Mouse (Mus musculus) hindbrain, embryonic 14.5 days (tissue): ENCODE results near the gene Atp5g3. TPM values are rescaled to one million over a fixed set of nuclear protein-coding genes. Genes with fewer than 3 reads are reported as not detected.
"Not testable (repeated sequence)": the region's sequence is repeated elsewhere in the genome, so short reads cannot be mapped to it uniquely, and the experiment has no call there.

Source experiments
- ATAC-seq: fragments of 200-750 bp; cut with Nextera tagmentation; 2 replicates; pipeline ENCODE4 v1.8.0; 2017; ENCODE audit warnings: moderate number of reproducible peaks, mild to moderate bottlenecking, moderate TSS enrichment, moderate library complexity; ENCODE audit not compliant: low FRiP score
- DNase-seq: peaks from one replicate; pipeline ENCODE4 v3.0.0-alpha.2; 2015; ENCODE audit warnings: low spot score
- H3K27ac ChIP-seq: fragments of 300-500 bp; sonication (generic); 2 replicates; pipeline ENCODE4 v1.5.1; 2014; ENCODE audit warnings: mild to moderate bottlenecking, moderate library complexity
- H3K27me3 ChIP-seq: fragments of 300-500 bp; sonication (generic); 2 replicates; pipeline ENCODE4 v1.6.1; 2014; ENCODE audit warnings: mild to moderate bottlenecking, low read length, mixed read lengths; ENCODE audit not compliant: control insufficient read depth, insufficient read depth
- H3K36me3 ChIP-seq: fragments of 300-500 bp; sonication (generic); replicated peaks from 2 replicates; pipeline ENCODE4 v1.6.1; 2014; ENCODE audit not compliant: control insufficient read depth, insufficient read depth
- H3K4me1 ChIP-seq: fragments of 300-500 bp; sonication (generic); replicated peaks from 2 replicates; pipeline ENCODE4 v1.6.1; 2014; ENCODE audit warnings: antibody characterized with exemption, low read length, mixed read lengths; ENCODE audit not compliant: control insufficient read depth, insufficient read depth
- H3K4me2 ChIP-seq: fragments of 300-500 bp; sonication (generic); replicated peaks from 2 replicates; pipeline ENCODE4 v1.6.1; 2014; ENCODE audit warnings: mild to moderate bottlenecking, moderate library complexity
- H3K4me3 ChIP-seq: fragments of 300-500 bp; sonication (generic); replicated peaks from 2 replicates; pipeline ENCODE4 v1.5.1; 2014; ENCODE audit warnings: mild to moderate bottlenecking, low read length
- H3K9ac ChIP-seq: fragments of 300-500 bp; sonication (generic); 2 replicates; pipeline ENCODE4 v1.6.1; 2014
- H3K9me3 ChIP-seq: fragments of 300-500 bp; sonication (generic); 2 replicates; pipeline ENCODE4 v1.6.1; 2016; ENCODE audit warnings: low read length; ENCODE audit not compliant: control insufficient read depth
- WGBS: fragments of 180-500 bp; shearing (Covaris S2); extraction: QIAGEN DNeasy Blood & Tissue Kit; methylation state at CpG from one replicate; pipeline ENCODE4 v1.1.7; 2014; 5-methylcytosine and 5-hydroxymethylcytosine counted together
- polyA plus RNA-seq: library from polyadenylated mRNA; unstranded; fragments of >200 nt; fragmentation: Nextera tagmentation; extraction: Ambion mirVana; gene quantifications from 2 replicates; pipeline ENCODE4 v1.2.1, GENCODE M21; 2014

The Atp5g3 gene
- polyA plus RNA-seq, 1 experiment from 2014 or later = 1,295 TPM

GRCm38 (mm10) chr2:73903536-73903935 is 7.6 kb downstream of the Atp5g3 start:
- no peaks in the 10 kb centered on the region for H3K4me1 ChIP-seq
- H3K9ac ChIP-seq = no peak overlapping the region
- no peak overlapping the region for H3K4me3 ChIP-seq
- peaks cover 23% of the 10 kb centered on the region for H3K36me3 ChIP-seq
- ATAC-seq (no peak), DNase-seq (no peak)
- H3K27ac ChIP-seq = no peak overlapping the region
- H3K9me3 ChIP-seq = no peaks in the 10 kb centered on the region
- no peaks in the 10 kb centered on the region for H3K27me3 ChIP-seq
- 94% methylated on average over 2 of the region's 2 CpGs for WGBS
- H3K4me2 ChIP-seq = no peak overlapping the region

GRCm38 (mm10) chr2:73902328-73902727 is 8.8 kb downstream of the Atp5g3 start:
- not testable (repeated sequence) for H3K27me3 ChIP-seq, H3K9ac ChIP-seq, ATAC-seq, H3K9me3 ChIP-seq, DNase-seq, H3K4me2 ChIP-seq, H3K4me1 ChIP-seq, H3K27ac ChIP-seq, H3K4me3 ChIP-seq
- peaks cover 11% of the 10 kb centered on the region for H3K36me3 ChIP-seq
- 100% methylated on average over 3 of the region's 3 CpGs for WGBS

GRCm38 (mm10) chr2:73901169-73901568 is 10.0 kb downstream of the Atp5g3 start:
- H3K36me3 ChIP-seq = no peaks in the 10 kb centered on the region; the same call in 1 of the 2 replicates
- H3K9me3 ChIP-seq = no peaks in the 10 kb centered on the region
- no peak for ATAC-seq
- H3K4me2 ChIP-seq = no peak overlapping the region
- H3K9ac ChIP-seq = no peak overlapping the region
- DNase-seq = no peak
- H3K4me1 ChIP-seq = no peaks in the 10 kb centered on the region
- no peak overlapping the region for H3K27ac ChIP-seq
- H3K4me3 ChIP-seq = no peak overlapping the region
- no peaks in the 10 kb centered on the region for H3K27me3 ChIP-seq

- WGBS = 86% methylated on average over 1 of the region's 1 CpGs
- no peak overlapping the region for H3K4me3 ChIP-seq
Observed at GRCm38 (mm10) chr2:73900364-73900763, 10.8 kb downstream of the Atp5g3 start.

GRCm38 (mm10) chr2:73896919-73897318 is 14.2 kb downstream of the Atp5g3 start:
- DNase-seq, H3K4me3 ChIP-seq, H3K27me3 ChIP-seq, H3K4me1 ChIP-seq, H3K4me2 ChIP-seq, H3K9me3 ChIP-seq, ATAC-seq, H3K9ac ChIP-seq, H3K27ac ChIP-seq, H3K36me3 ChIP-seq: not testable (repeated sequence)
- 82% methylated on average over 4 of the region's 4 CpGs for WGBS

More at GRCm38 (mm10) chr2:73900364-73900763, 10.8 kb downstream of the Atp5g3 start:
- no peak overlapping the region for H3K9ac ChIP-seq
- H3K9me3 ChIP-seq = no peaks in the 10 kb centered on the region
- no peak overlapping the region for H3K27ac ChIP-seq
- H3K4me2 ChIP-seq = no peak overlapping the region
- DNase-seq (no peak), ATAC-seq (no peak)
- no peaks in the 10 kb centered on the region; the same call in 1 of the 2 replicates for H3K36me3 ChIP-seq
- no peaks in the 10 kb centered on the region for H3K27me3 ChIP-seq
- no peaks in the 10 kb centered on the region for H3K4me1 ChIP-seq

- H3K4me2 ChIP-seq = peak overlapping the region; percentile 52
- ATAC-seq (no peak), DNase-seq (peak; percentile 40)
- H3K4me3 ChIP-seq = peak overlapping the region; percentile 85
- H3K9me3 ChIP-seq = no peaks in the 10 kb centered on the region
- H3K4me1 ChIP-seq = peaks cover 17% of the 10 kb centered on the region; the same call in 1 of the 2 replicates
- no peaks in the 10 kb centered on the region for H3K27me3 ChIP-seq
- WGBS = 64% methylated on average over 22 of the region's 22 CpGs
- no peaks in the 10 kb centered on the region for H3K36me3 ChIP-seq
- peak overlapping the region; percentile 77 for H3K9ac ChIP-seq
- H3K27ac ChIP-seq = peak overlapping the region; percentile 92
Observed at GRCm38 (mm10) chr2:73893473-73894270, 17.5 kb downstream of the Atp5g3 start.

GRCm38 (mm10) chr2:73892464-73893296 is 18.4 kb downstream of the Atp5g3 start, which contains the start of gene Atf2:
Atf2 (minus strand) TSS chr2:73892639.
- ATAC-seq (peak; percentile 97), DNase-seq (peak; percentile 98)
- H3K36me3 ChIP-seq = no peaks in the 10 kb centered on the region
- H3K4me3 ChIP-seq = peak within 1 kb of the TSS; percentile 85
- H3K9ac ChIP-seq = peak within 1 kb of the TSS; percentile 98
- under 1% methylated on average over 62 of the region's 63 CpGs for WGBS
- no peaks in the 10 kb centered on the region for H3K9me3 ChIP-seq
- no peaks in the 10 kb centered on the region for H3K27me3 ChIP-seq
- peaks cover 17% of the 10 kb centered on the region; the same call in 1 of the 2 replicates for H3K4me1 ChIP-seq
- H3K4me2 ChIP-seq = peak within 1 kb of the TSS; percentile 81
- H3K27ac ChIP-seq = peak within 1 kb of the TSS; percentile 96

- DNase-seq (peak; percentile 57), ATAC-seq (peak; percentile 65)
- Histone ChIP-seq H3K4me3 (peak overlapping the region; percentile 85), H3K36me3 (no peaks in the 10 kb centered on the region), H3K9ac (peak overlapping the region; percentile 98), H3K27ac (peak overlapping the region; percentile 96), H3K27me3 (no peaks in the 10 kb centered on the region), H3K4me1 (peaks cover 17% of the 10 kb centered on the region; the same call in 1 of the 2 replicates), H3K4me2 (peak overlapping the region; percentile 81), H3K9me3 (no peaks in the 10 kb centered on the region)
- WGBS = under 1% methylated on average over 40 of the region's 54 CpGs
Observed at GRCm38 (mm10) chr2:73891701-73892463, 19.2 kb downstream of the Atp5g3 start.
